Mouse (Mus musculus) midbrain, embryonic 15.5 days (tissue): Measurements from ENCODE around the gene Psg17. TPM values are rescaled to one million over a fixed set of nuclear protein-coding genes. Genes with fewer than 3 reads are reported as not detected.
"Not testable (repeated sequence)": the region's sequence is repeated elsewhere in the genome, so short reads cannot be mapped to it uniquely, and the experiment has no call there.

Experiments used
- ATAC-seq: fragments of 200-750 bp; cut with Nextera tagmentation; replicated peaks from 2 replicates; pipeline ENCODE4 v1.8.0; 2017; ENCODE audit warnings: moderate TSS enrichment
- H3K27ac ChIP-seq: fragments of 300-500 bp; sonication (generic); 2 replicates; pipeline ENCODE4 v1.5.1; 2015; ENCODE audit warnings: mild to moderate bottlenecking, inconsistent platforms
- H3K27me3 ChIP-seq: fragments of 300-500 bp; sonication (generic); replicated peaks from 2 replicates; pipeline ENCODE4 v1.6.1; 2015; ENCODE audit warnings: inconsistent platforms
- H3K36me3 ChIP-seq: fragments of 300-500 bp; sonication (generic); replicated peaks from 2 replicates; pipeline ENCODE4 v1.6.1; 2015; ENCODE audit warnings: inconsistent platforms
- H3K4me1 ChIP-seq: fragments of 300-500 bp; sonication (generic); 2 replicates; pipeline ENCODE4 v1.6.1; 2015; ENCODE audit warnings: inconsistent platforms
- H3K4me2 ChIP-seq: fragments of 300-500 bp; sonication (generic); 2 replicates; pipeline ENCODE4 v1.6.1; 2015; ENCODE audit warnings: inconsistent platforms, mild to moderate bottlenecking, moderate library complexity
- H3K4me3 ChIP-seq: fragments of 300-500 bp; sonication (generic); 2 replicates; pipeline ENCODE4 v1.5.1; 2015; ENCODE audit warnings: mild to moderate bottlenecking, inconsistent platforms
- H3K9ac ChIP-seq: fragments of 300-500 bp; sonication (generic); 2 replicates; pipeline ENCODE4 v1.6.1; 2015; ENCODE audit warnings: mild to moderate bottlenecking, inconsistent platforms
- H3K9me3 ChIP-seq: fragments of 300-500 bp; sonication (generic); 2 replicates; pipeline ENCODE4 v1.6.1; 2016; ENCODE audit warnings: inconsistent platforms
- WGBS: fragments of 180-500 bp; shearing (Covaris S2); methylation state at CpG from one replicate; pipeline ENCODE4 v1.1.7; 2015; ENCODE audit warnings: mixed read lengths; 5-methylcytosine and 5-hydroxymethylcytosine counted together
- polyA plus RNA-seq: library from polyadenylated mRNA; unstranded; fragments of >200 nt; fragmentation: Nextera tagmentation; extraction: Ambion mirVana; gene quantifications from 2 replicates; pipeline ENCODE4 v1.2.1, GENCODE M21; 2015

Psg17 gene
- polyA plus RNA-seq, 1 experiment from 2014 or later, result not detected

GRCm38 (mm10) chr7:18828592-18828991, 7.2 kb upstream of the Psg17 start:
- Histone ChIP-seq H3K27me3 (no peaks in the 10 kb centered on the region), H3K4me1 (no peaks in the 10 kb centered on the region), H3K36me3 (no peaks in the 10 kb centered on the region), H3K9me3 (no peaks in the 10 kb centered on the region), H3K27ac (no peak overlapping the region), H3K9ac (no peak overlapping the region), H3K4me3 (no peak overlapping the region), H3K4me2 (no peak overlapping the region)
- WGBS, result 66% methylated on average over 9 of the region's 9 CpGs
- no peak for ATAC-seq

GRCm38 (mm10) chr7:18827792-18828546, 6.6 kb upstream of the Psg17 start:
- Histone ChIP-seq H3K27ac (no peak overlapping the region), H3K4me3 (no peak overlapping the region), H3K4me1 (no peaks in the 10 kb centered on the region), H3K9me3 (no peaks in the 10 kb centered on the region), H3K36me3 (no peaks in the 10 kb centered on the region), H3K4me2 (no peak overlapping the region), H3K9ac (no peak overlapping the region), H3K27me3 (no peaks in the 10 kb centered on the region)
- no peak for ATAC-seq
- 61% methylated on average over 25 of the region's 26 CpGs for WGBS

- Histone ChIP-seq H3K27ac (no peak overlapping the region), H3K4me1 (no peaks in the 10 kb centered on the region), H3K9me3 (no peaks in the 10 kb centered on the region), H3K4me2 (no peak overlapping the region), H3K9ac (no peak overlapping the region), H3K27me3 (no peaks in the 10 kb centered on the region), H3K4me3 (no peak overlapping the region), H3K36me3 (no peaks in the 10 kb centered on the region)
- no peak for ATAC-seq
- WGBS, result 87% methylated on average over 9 of the region's 9 CpGs
Observed at GRCm38 (mm10) chr7:18818301-18818700, 3.1 kb downstream of the Psg17 start.

- H3K36me3 ChIP-seq, result no peaks in the 10 kb centered on the region
- no peak overlapping the region for H3K4me2 ChIP-seq
- no peaks in the 10 kb centered on the region for H3K4me1 ChIP-seq
- no peak overlapping the region for H3K9ac ChIP-seq
- H3K4me3 ChIP-seq, result no peak overlapping the region
- no peaks in the 10 kb centered on the region for H3K27me3 ChIP-seq
- H3K27ac ChIP-seq, result no peak overlapping the region
- ATAC-seq, result no peak
- no peaks in the 10 kb centered on the region for H3K9me3 ChIP-seq
Observed at GRCm38 (mm10) chr7:18803526-18803925, 17.9 kb downstream of the Psg17 start.

GRCm38 (mm10) chr7:18799129-18799528, 22.3 kb downstream of the Psg17 start:
- H3K36me3 ChIP-seq, result no peaks in the 10 kb centered on the region
- H3K4me2 ChIP-seq, result no peak overlapping the region
- no peaks in the 10 kb centered on the region for H3K4me1 ChIP-seq
- 33% methylated on average over 3 of the region's 3 CpGs for WGBS
- H3K4me3 ChIP-seq, result no peak overlapping the region
- no peaks in the 10 kb centered on the region for H3K27me3 ChIP-seq
- no peak overlapping the region for H3K9ac ChIP-seq
- H3K9me3 ChIP-seq, result no peaks in the 10 kb centered on the region
- no peak overlapping the region for H3K27ac ChIP-seq
- ATAC-seq, result no peak

GRCm38 (mm10) chr7:18798420-18798819, 23.0 kb downstream of the Psg17 start, which contains the start of gene Psg19:
Gene Psg19 (minus strand): TSS chr7:18798520.
- ATAC-seq, result no peak
- H3K27ac ChIP-seq, result no peak within 1 kb of the TSS
- no peaks in the 10 kb centered on the region for H3K4me1 ChIP-seq
- no peak within 1 kb of the TSS for H3K9ac ChIP-seq
- no peaks in the 10 kb centered on the region for H3K27me3 ChIP-seq
- no peaks in the 10 kb centered on the region for H3K36me3 ChIP-seq
- H3K4me3 ChIP-seq, result no peak within 1 kb of the TSS
- H3K4me2 ChIP-seq, result no peak within 1 kb of the TSS
- 84% methylated on average over 1 of the region's 1 CpGs for WGBS
- H3K9me3 ChIP-seq, result no peaks in the 10 kb centered on the region

- not testable (repeated sequence) for H3K4me2 ChIP-seq, ATAC-seq, H3K4me3 ChIP-seq, H3K9ac ChIP-seq, H3K9me3 ChIP-seq, H3K4me1 ChIP-seq, H3K27me3 ChIP-seq, H3K36me3 ChIP-seq, H3K27ac ChIP-seq
Observed at GRCm38 (mm10) chr7:18790671-18791070, 30.7 kb downstream of the Psg17 start.

GRCm38 (mm10) chr7:18781301-18781700, 40.1 kb downstream of the Psg17 start:
- not testable (repeated sequence) for H3K9me3 ChIP-seq, H3K36me3 ChIP-seq, H3K27me3 ChIP-seq, H3K4me1 ChIP-seq, H3K4me2 ChIP-seq, H3K9ac ChIP-seq, ATAC-seq, H3K27ac ChIP-seq, H3K4me3 ChIP-seq
- WGBS, result 50% methylated on average over 2 of the region's 2 CpGs

- Histone ChIP-seq H3K4me2 (no peak overlapping the region), H3K27ac (no peak overlapping the region), H3K9ac (no peak overlapping the region), H3K9me3 (0 out of 2 replicates have a peak, but pooled peaks cover 3% of the 10 kb centered on the region), H3K4me3 (no peak overlapping the region), H3K4me1 (no peaks in the 10 kb centered on the region), H3K27me3 (no peaks in the 10 kb centered on the region), H3K36me3 (no peaks in the 10 kb centered on the region)
- ATAC-seq, result no peak
Observed at GRCm38 (mm10) chr7:18779337-18779781, 42.0 kb downstream of the Psg17 start.

Other genes starting within 250 kb of the Psg17 start
- not detected in 2 replicates for gene Psg23, start 205.1 kb downstream of the Psg17 start, polyA plus RNA-seq
- not detected in 2 replicates for gene Psg21, start 164.9 kb downstream of the Psg17 start, polyA plus RNA-seq
- gene Psg20, start 135.4 kb downstream of the Psg17 start, polyA plus RNA-seq, result not detected in 2 replicates
- not detected in 2 replicates for gene Psg22, start 103.5 kb downstream of the Psg17 start, polyA plus RNA-seq
- gene Psg19, start 23.1 kb downstream of the Psg17 start, polyA plus RNA-seq, result not detected in 2 replicates
- gene Mill2, start 18.4 kb upstream of the Psg17 start, polyA plus RNA-seq, result 0.73 and 0.85 TPM in 2 replicates
- 27.0 and 27.3 TPM in 2 replicates for gene Pglyrp1, start 49.7 kb upstream of the Psg17 start, polyA plus RNA-seq
- 24.6 and 25.8 TPM in 2 replicates for gene Ccdc61, start 88.8 kb upstream of the Psg17 start, polyA plus RNA-seq
- gene Nova2, start 104.3 kb upstream of the Psg17 start, polyA plus RNA-seq, result 15.2 and 15.9 TPM in 2 replicates
- 0.80 and 1.0 TPM in 2 replicates for gene Nanos2, start 165.8 kb upstream of the Psg17 start, polyA plus RNA-seq
- 5.8 and 6.2 TPM in 2 replicates for gene Mypop, start 169.6 kb upstream of the Psg17 start, polyA plus RNA-seq
- gene Irf2bp1, start 182.4 kb upstream of the Psg17 start, polyA plus RNA-seq, result 33.4 and 40.2 TPM in 2 replicates
- gene Foxa3, start 201.9 kb upstream of the Psg17 start, polyA plus RNA-seq, result not detected in 2 replicates
- 30.6 and 32.7 TPM in 2 replicates for gene Sympk, start 202.8 kb upstream of the Psg17 start, polyA plus RNA-seq
- 0.15 and 0.37 TPM in 2 replicates for gene Rsph6a, start 233.1 kb upstream of the Psg17 start, polyA plus RNA-seq